Mouse (Mus musculus) E14TG2a.4 (cell line): ENCODE results near the gene Irf2bpl.

Experiments
- CTCF ChIP-seq: conservative IDR thresholded peaks from 2 replicates; pipeline ENCODE4 v1.5.1; 2014; ENCODE audit warnings: low read length
- NANOG ChIP-seq: IDR thresholded peaks from 2 replicates; pipeline ENCODE4 v1.6.1; 2014; ENCODE audit warnings: borderline replicate concordance, low read length, mixed read lengths

GRCm38 (mm10) chr12:86880090-86880723, 4.4 kb downstream of the Irf2bpl start:
- TF ChIP-seq CTCF, result no peak
- TF ChIP-seq NANOG, result no peak
